ENCODE assay signal across 18 mouse cellular contexts in genomic region chr6:48439654-48440053, GRCm38 (mm10). TPM values are rescaled to one million over a fixed set of nuclear protein-coding genes. Genes with fewer than 3 reads are reported as not detected.
DNase-seq lines count a peak whose midpoint lies in the region; ATAC-seq lines count a peak whose summit lies in the region.
"Had no signal": no experiment of that assay in that cellular context is flagged by ENCODE, and none has a peak within 500 bp of the region (broad histone marks: within the 10 kb centered on the region; RNA-seq: fewer than 3 reads in every experiment).

No protein-coding gene starts in this region.

- H3K9ac ChIP-seq in forebrain, embryonic 11.5 days (ENCODE audit: low read length), result no peak overlapping the region
- H3K9ac ChIP-seq in kidney, embryonic 15.5 days, result no peak overlapping the region
- peak overlapping the region; percentile 56; the same call in 1 of the 2 replicates for H3K9ac ChIP-seq in hindbrain, embryonic 13.5 days
- H3K9ac ChIP-seq: forebrain, postnatal 0 days; hindbrain, embryonic 15.5 days; lung, embryonic 14.5 days had no signal

- peak overlapping the region; percentile 46 for H3K4me3 ChIP-seq in forebrain, embryonic 10.5 days
- no peak overlapping the region for H3K4me3 ChIP-seq in forebrain, embryonic 11.5 days (ENCODE audit: low read depth, low read length)
- no peak overlapping the region for H3K4me3 ChIP-seq in kidney, embryonic 15.5 days (replicated peaks)
- H3K4me3 ChIP-seq in hindbrain, embryonic 13.5 days, result peak overlapping the region; percentile 26; the same call in 1 of the 2 replicates
- H3K4me3 ChIP-seq: erythroblast, embryonic 14.5 days had no signal

- H3K27me3 ChIP-seq in forebrain, embryonic 10.5 days (ENCODE audit: poor library complexity, severe bottlenecking), result peaks cover 69% of the 10 kb centered on the region
- peaks cover 28% of the 10 kb centered on the region for H3K27me3 ChIP-seq in forebrain, embryonic 11.5 days (ENCODE audit: control insufficient read depth, insufficient read depth, low read length)
- H3K27me3 ChIP-seq in kidney, embryonic 15.5 days, result no peaks in the 10 kb centered on the region
- H3K27me3 ChIP-seq in hindbrain, embryonic 13.5 days, result peaks cover 59% of the 10 kb centered on the region

- no peak overlapping the region for H3K4me2 ChIP-seq in forebrain, embryonic 11.5 days (ENCODE audit: low read depth, low read length, severe bottlenecking)
- H3K4me2 ChIP-seq in kidney, embryonic 15.5 days, result no peak overlapping the region
- H3K4me2 ChIP-seq in hindbrain, embryonic 13.5 days, result no peak overlapping the region
- H3K4me2 ChIP-seq: lung, embryonic 14.5 days had no signal

- ATAC-seq in forebrain, embryonic 11.5 days (replicated peaks; ENCODE audit: low FRiP score), result no peak
- no peak for ATAC-seq in kidney, embryonic 15.5 days (replicated peaks; ENCODE audit: low FRiP score)
- no peak for ATAC-seq in hindbrain, embryonic 13.5 days (ENCODE audit: low FRiP score)
- ATAC-seq: forebrain, postnatal 0 days had no signal

- 0 out of 2 replicates have a peak overlapping the region, but pooled peaks have one; percentile 45 for H3K27ac ChIP-seq in forebrain, embryonic 10.5 days
- H3K27ac ChIP-seq in forebrain, embryonic 11.5 days (ENCODE audit: low read depth, low read length), result no peak overlapping the region
- H3K27ac ChIP-seq in kidney, embryonic 15.5 days, result peak overlapping the region; percentile 88
- no peak overlapping the region for H3K27ac ChIP-seq in hindbrain, embryonic 13.5 days
- H3K27ac ChIP-seq: hindbrain, embryonic 15.5 days had no signal

- H3K9me3 ChIP-seq in forebrain, embryonic 10.5 days, result peaks cover 12% of the 10 kb centered on the region; the same call in 1 of the 2 replicates
- H3K9me3 ChIP-seq in forebrain, embryonic 11.5 days (ENCODE audit: control insufficient read depth, low read length), result no peaks in the 10 kb centered on the region
- 0 out of 2 replicates have a peak, but pooled peaks cover 2% of the 10 kb centered on the region for H3K9me3 ChIP-seq in kidney, embryonic 15.5 days (replicated peaks)
- no peaks in the 10 kb centered on the region for H3K9me3 ChIP-seq in hindbrain, embryonic 13.5 days
- H3K9me3 ChIP-seq: hindbrain, embryonic 15.5 days had no signal

- peaks cover 61% of the 10 kb centered on the region for H3K4me1 ChIP-seq in forebrain, embryonic 10.5 days
- H3K4me1 ChIP-seq in forebrain, embryonic 11.5 days (replicated peaks; ENCODE audit: control insufficient read depth, insufficient read depth, low read length), result peaks cover 28% of the 10 kb centered on the region
- peaks cover 83% of the 10 kb centered on the region for H3K4me1 ChIP-seq in kidney, embryonic 15.5 days
- H3K4me1 ChIP-seq in hindbrain, embryonic 13.5 days (replicated peaks), result peaks cover 41% of the 10 kb centered on the region

- no peak for DNase-seq in forebrain, embryonic 10.5 days (ENCODE audit: extremely low spot score, low spot score)
- no peak for DNase-seq in forebrain, embryonic 11.5 days (ENCODE audit: low spot score)
- no peak for DNase-seq in kidney, postnatal 36 days
- DNase-seq in ES-CJ7 (ENCODE audit: low read depth, low spot score), result peak; percentile 32
- no peak for DNase-seq in urinary bladder, postnatal 4 days (ENCODE audit: low spot score in 2 of 2)
- DNase-seq: B cell, adult 2 months; cerebellum, adult 2 months; forebrain, postnatal 0 days; gastrocnemius, postnatal 25 days; kidney, adult 18-20 months; layer of hippocampus, adult 9-11 months; lung, embryonic 14.5 days; right cerebral cortex, postnatal 14 days; thymus, postnatal 36 days had no signal

- peaks cover 53% of the 10 kb centered on the region for H3K36me3 ChIP-seq in forebrain, embryonic 10.5 days (replicated peaks)
- no peaks in the 10 kb centered on the region; the same call in 1 of the 2 replicates for H3K36me3 ChIP-seq in forebrain, embryonic 11.5 days (ENCODE audit: control insufficient read depth, insufficient read depth, low read length)
- H3K36me3 ChIP-seq in kidney, embryonic 15.5 days, result peaks cover 58% of the 10 kb centered on the region
- H3K36me3 ChIP-seq in hindbrain, embryonic 13.5 days, result peaks cover 30% of the 10 kb centered on the region

RNA-seq across cellular contexts. Expression of gene Zfp467, which starts 6.0 kb away (rescaled TPM):
- 12.9 and 13.1 TPM in 2 replicates for polyA plus RNA-seq in forebrain, embryonic 10.5 days (2016; fragmentation: Nextera tagmentation; extraction: Ambion mirVana)
- polyA plus RNA-seq in forebrain, embryonic 11.5 days (2014; fragmentation: Nextera tagmentation; extraction: Ambion mirVana), result 17.5 and 19.6 TPM in 2 replicates
- 27.2 and 29.6 TPM in 2 replicates for polyA plus RNA-seq in kidney, embryonic 15.5 days (2015; fragmentation: Nextera tagmentation; extraction: Ambion mirVana)
- 22.0 and 22.5 TPM in 2 replicates for polyA plus RNA-seq in hindbrain, embryonic 13.5 days (2015; fragmentation: Nextera tagmentation; extraction: Ambion mirVana)

RNA-seq across cellular contexts. Expression of gene Sspo, which starts 8.4 kb away (rescaled TPM):
- polyA plus RNA-seq in forebrain, embryonic 10.5 days (2016; fragmentation: Nextera tagmentation; extraction: Ambion mirVana), result 0.15 and 0.19 TPM in 2 replicates
- 0.05 and 0.29 TPM in 2 replicates for polyA plus RNA-seq in forebrain, embryonic 11.5 days (2014; fragmentation: Nextera tagmentation; extraction: Ambion mirVana)
- 0.22 and 0.86 TPM in 2 replicates for polyA plus RNA-seq in kidney, embryonic 15.5 days (2015; fragmentation: Nextera tagmentation; extraction: Ambion mirVana)
- 0.14 and 0.25 TPM in 2 replicates for polyA plus RNA-seq in hindbrain, embryonic 13.5 days (2015; fragmentation: Nextera tagmentation; extraction: Ambion mirVana)
- polyA plus RNA-seq: erythroblast, embryonic 14.5 days had no signal

RNA-seq across cellular contexts. Expression of gene Krba1, which starts 44.3 kb away (rescaled TPM):
- 23.7 and 24.5 TPM in 2 replicates for polyA plus RNA-seq in forebrain, embryonic 10.5 days (2016; fragmentation: Nextera tagmentation; extraction: Ambion mirVana)
- 23.5 and 23.8 TPM in 2 replicates for polyA plus RNA-seq in forebrain, embryonic 11.5 days (2014; fragmentation: Nextera tagmentation; extraction: Ambion mirVana)
- 21.2 and 23.6 TPM in 2 replicates for polyA plus RNA-seq in kidney, embryonic 15.5 days (2015; fragmentation: Nextera tagmentation; extraction: Ambion mirVana)
- 25.4 and 28.3 TPM in 2 replicates for polyA plus RNA-seq in hindbrain, embryonic 13.5 days (2015; fragmentation: Nextera tagmentation; extraction: Ambion mirVana)

Comparison
In these comparisons a context has a peak if more than half of its experiments do, and no peak if none do; other contexts are left out.
1. H3K27ac ChIP-seq: peak in forebrain, embryonic 10.5 days (single experiment) and kidney, embryonic 15.5 days (single experiment); none in forebrain, embryonic 11.5 days (single experiment) and hindbrain, embryonic 13.5 days (single experiment).
2. H3K4me3 ChIP-seq: peak in forebrain, embryonic 10.5 days (single experiment) and hindbrain, embryonic 13.5 days (single experiment); none in forebrain, embryonic 11.5 days (single experiment) and kidney, embryonic 15.5 days (single experiment).